Mouse (Mus musculus) kidney, adult 18-20 months (tissue): ENCODE results near the gene Zfp62.

Experiments
- DNase-seq: peaks from one replicate; pipeline ENCODE4 v3.0.0; 2021

Gene Zfp62

GRCm38 (mm10) chr11:49249811-49250421 is 46.8 kb downstream of the Zfp62 start:
- peak; percentile 37 for DNase-seq

GRCm38 (mm10) chr11:49250422-49251379 is 47.6 kb downstream of the Zfp62 start:
- DNase-seq: peak; percentile 93

- no peak for DNase-seq
Measured at GRCm38 (mm10) chr11:49251380-49251761, 48.3 kb downstream of the Zfp62 start.

- no peak for DNase-seq
Measured at GRCm38 (mm10) chr11:49252048-49252447, 49.0 kb downstream of the Zfp62 start.

- DNase-seq: no peak
Measured at GRCm38 (mm10) chr11:49253035-49253434, 49.9 kb downstream of the Zfp62 start.

- DNase-seq: no peak
Measured at GRCm38 (mm10) chr11:49259296-49259695, 56.2 kb downstream of the Zfp62 start.

- DNase-seq: no peak
Measured at GRCm38 (mm10) chr11:49259829-49260228, 56.7 kb downstream of the Zfp62 start.

GRCm38 (mm10) chr11:49260598-49261312 is 57.7 kb downstream of the Zfp62 start:
- DNase-seq: peak; percentile 87

GRCm38 (mm10) chr11:49261313-49261855 is 58.3 kb downstream of the Zfp62 start:
- DNase-seq: peak; percentile 73

- DNase-seq: no peak
Measured at GRCm38 (mm10) chr11:49262286-49262685, 59.2 kb downstream of the Zfp62 start.

GRCm38 (mm10) chr11:49263149-49263548 is 60.1 kb downstream of the Zfp62 start:
- peak; percentile 12 for DNase-seq

GRCm38 (mm10) chr11:49264081-49264480 is 61.0 kb downstream of the Zfp62 start:
- no peak for DNase-seq

- DNase-seq: no peak
Measured at GRCm38 (mm10) chr11:49264622-49265021, 61.5 kb downstream of the Zfp62 start.

- peak; percentile 32 for DNase-seq
Measured at GRCm38 (mm10) chr11:49265101-49265500, 62.0 kb downstream of the Zfp62 start.

GRCm38 (mm10) chr11:49266671-49267070 is 63.6 kb downstream of the Zfp62 start:
- DNase-seq: peak; percentile 46

GRCm38 (mm10) chr11:49267316-49267715 is 64.2 kb downstream of the Zfp62 start:
- DNase-seq: no peak

- DNase-seq: peak; percentile 49
Measured at GRCm38 (mm10) chr11:49267970-49268579, 65.0 kb downstream of the Zfp62 start.
